Mouse (Mus musculus) CH12.LX (cell line): ENCODE data around the gene Kcnj9. TPM values are rescaled to one million over a fixed set of nuclear protein-coding genes. Genes with fewer than 3 reads are reported as not detected.
A peak's percentile ranks its signal among the peaks of the same experiment; 100 is the strongest.

Experiments
- DNase-seq: peaks from one replicate; pipeline ENCODE4 v3.0.0-alpha.2; 2013; ENCODE audit errors: extremely low read depth
- H3K27ac ChIP-seq: 2 replicates; pipeline ENCODE4 v1.5.1; 2012; ENCODE audit warnings: low read depth, mild to moderate bottlenecking, control low read depth, moderate library complexity; ENCODE audit not compliant: insufficient read depth
- H3K27me3 ChIP-seq: replicated peaks from 2 replicates; pipeline ENCODE3; 2012; ENCODE audit warnings: inconsistent platforms
- H3K36me3 ChIP-seq, 2 experiments: replicated peaks in 1 of 2; 2 replicates each; pipeline versions ENCODE3 to v1.6.1; 2012; ENCODE audit warnings: inconsistent platforms in 1 of 2, low read length in 1 of 2, mild to moderate bottlenecking in 1 of 2, mixed read lengths in 1 of 2, moderate library complexity in 1 of 2; ENCODE audit not compliant: control insufficient read depth in 1 of 2, insufficient read depth in 1 of 2
- H3K4me1 ChIP-seq, 2 experiments: 2 replicates each; pipeline ENCODE4 v1.6.1; 2012; ENCODE audit warnings: inconsistent platforms in 1 of 2, moderate library complexity in 1 of 2; ENCODE audit not compliant: insufficient read depth in 2 of 2, control insufficient read depth in 1 of 2
- H3K4me2 ChIP-seq: 2 replicates; pipeline ENCODE4 v1.6.1; 2012; ENCODE audit warnings: low read depth, mild to moderate bottlenecking, control low read depth; ENCODE audit not compliant: poor library complexity, insufficient read depth, severe bottlenecking
- H3K4me3 ChIP-seq, 3 experiments: fragments of 150-350 bp in 1 of 3; sonication (generic) in 1 of 3; replicated peaks in 1 of 3; 2 replicates each; pipeline versions ENCODE3 to v1.5.1; 2011 to 2012; ENCODE audit warnings: low read depth in 2 of 3, low read length in 2 of 3, mild to moderate bottlenecking in 2 of 3, moderate library complexity in 2 of 3, control low read depth in 1 of 3, improper control_type of control experiment in 1 of 3, inconsistent platforms in 1 of 3, mixed read lengths in 1 of 3; ENCODE audit not compliant: poor library complexity in 1 of 3
- H3K79me2 ChIP-seq: replicated peaks from 2 replicates; pipeline ENCODE4 v1.6.1; 2012; ENCODE audit warnings: mild to moderate bottlenecking, moderate library complexity; ENCODE audit not compliant: control insufficient read depth, poor library complexity, insufficient read depth, severe bottlenecking; ENCODE audit errors: extremely low read depth
- H3K9ac ChIP-seq: 2 replicates; pipeline ENCODE4 v1.6.1; 2012; ENCODE audit warnings: low read depth, mild to moderate bottlenecking, control low read depth, moderate library complexity; ENCODE audit not compliant: insufficient read depth
- H3K9me3 ChIP-seq: replicated peaks from 2 replicates; pipeline ENCODE3; 2012; ENCODE audit warnings: low read length, inconsistent platforms, mixed read lengths
- CHD2 ChIP-seq: IDR thresholded peaks from 2 replicates; pipeline ENCODE4 v1.6.1; 2011; ENCODE audit warnings: low read length, improper control_type of control experiment
- CTCF ChIP-seq, 2 experiments: IDR thresholded peaks in 1 of 2; conservative IDR thresholded peaks in 1 of 2; 2 replicates each; pipeline ENCODE4 v1.5.1; 2011 to 2012; ENCODE audit warnings: low read depth in 2 of 2, low read length in 2 of 2, improper control_type of control experiment in 1 of 2, inconsistent platforms in 1 of 2, mild to moderate bottlenecking in 1 of 2, moderate library complexity in 1 of 2
- E2F4 ChIP-seq: IDR thresholded peaks from 2 replicates; pipeline ENCODE4 v1.6.1; 2011; ENCODE audit warnings: low read depth, low read length, improper control_type of control experiment; ENCODE audit not compliant: insufficient replicate concordance
- EP300 ChIP-seq: IDR thresholded peaks from 2 replicates; pipeline ENCODE4 v1.6.1; 2011; ENCODE audit warnings: low read length, improper control_type of control experiment
- ETS1 ChIP-seq: conservative IDR thresholded peaks from 2 replicates; pipeline ENCODE4 v1.6.1; 2012; ENCODE audit warnings: low read depth, mild to moderate bottlenecking, inconsistent platforms, low read length, improper control_type of control experiment, moderate library complexity
- GABPA ChIP-seq: IDR thresholded peaks from 2 replicates; pipeline ENCODE4 v1.6.1; 2012; ENCODE audit warnings: low read depth, low read length, improper control_type of control experiment, inconsistent platforms; ENCODE audit not compliant: insufficient replicate concordance
- HCFC1 ChIP-seq: IDR thresholded peaks from 2 replicates; pipeline ENCODE4 v1.6.1; 2012; ENCODE audit warnings: low read depth, mild to moderate bottlenecking, inconsistent platforms, low read length, improper control_type of control experiment
- JUN ChIP-seq: IDR thresholded peaks from 2 replicates; pipeline ENCODE4 v1.6.1; 2011; ENCODE audit warnings: low read depth, mild to moderate bottlenecking, low read length, improper control_type of control experiment, moderate library complexity; ENCODE audit not compliant: insufficient read depth
- JUND ChIP-seq: conservative IDR thresholded peaks from 2 replicates; pipeline ENCODE4 v1.6.1; 2011; ENCODE audit warnings: low read depth, low read length, improper control_type of control experiment
- MAFK ChIP-seq: IDR thresholded peaks from 2 replicates; pipeline ENCODE4 v1.6.1; 2011; ENCODE audit warnings: low read length, improper control_type of control experiment; ENCODE audit not compliant: insufficient replicate concordance
- MAX ChIP-seq: IDR thresholded peaks from 2 replicates; pipeline ENCODE4 v1.6.1; 2011; ENCODE audit warnings: low read length, improper control_type of control experiment
- MAZ ChIP-seq: IDR thresholded peaks from 2 replicates; pipeline ENCODE4 v1.6.1; 2012; ENCODE audit warnings: low read depth, mild to moderate bottlenecking, inconsistent platforms, low read length, improper control_type of control experiment, moderate library complexity
- MEF2A ChIP-seq: IDR thresholded peaks from 2 replicates; pipeline ENCODE4 v1.6.1; 2014; ENCODE audit warnings: low read depth, mild to moderate bottlenecking, inconsistent platforms, low read length, improper control_type of control experiment, borderline replicate concordance
- MXI1 ChIP-seq: IDR thresholded peaks from 2 replicates; pipeline ENCODE4 v1.6.1; 2011; ENCODE audit warnings: mild to moderate bottlenecking, low read depth, low read length, improper control_type of control experiment
- NELFE ChIP-seq: IDR thresholded peaks from 2 replicates; pipeline ENCODE4 v1.6.1; 2011; ENCODE audit warnings: low read depth, low read length, improper control_type of control experiment
- POLR2AphosphoS2 ChIP-seq: IDR thresholded peaks from 2 replicates; pipeline ENCODE4 v1.6.1; 2011; ENCODE audit warnings: low read depth, low read length, improper control_type of control experiment
- SIN3A ChIP-seq: IDR thresholded peaks from 2 replicates; pipeline ENCODE4 v1.6.1; 2012; ENCODE audit warnings: low read length, improper control_type of control experiment, inconsistent platforms
- TCF12 ChIP-seq: IDR thresholded peaks from 2 replicates; pipeline ENCODE4 v1.6.1; 2014; ENCODE audit warnings: low read depth, mild to moderate bottlenecking, inconsistent platforms, low read length, improper control_type of control experiment
- USF1 ChIP-seq: IDR thresholded peaks from 2 replicates; pipeline ENCODE4 v1.6.1; 2014; ENCODE audit warnings: low read depth, mild to moderate bottlenecking, inconsistent platforms, low read length, improper control_type of control experiment
- USF2 ChIP-seq: conservative IDR thresholded peaks from 2 replicates; pipeline ENCODE4 v1.6.1; 2011; ENCODE audit warnings: low read depth, low read length, improper control_type of control experiment
- ZNF384 ChIP-seq: IDR thresholded peaks from 2 replicates; pipeline ENCODE4 v1.6.1; 2012; ENCODE audit warnings: low read depth, low read length, improper control_type of control experiment, inconsistent platforms
- dilution Hi-C: fragments of 300-500 bp; cut with MboI; formaldehyde crosslinking; loops from 2 replicates; pipeline ENCODE4 v1.14.3; 2020; ENCODE audit warnings: low sequenced_read_pairs; ENCODE audit not compliant: extremely low pct_unique_long_range_greater_than_20kb, extremely low pct_ligation_motif_present
- in situ Hi-C: fragments of 300-500 bp; cut with MboI; formaldehyde crosslinking; loops from 3 replicates; pipeline ENCODE4 v1.14.3; 2019; ENCODE audit warnings: low sequenced_read_pairs, low pct_ligation_motif_present, low pct_unique_long_range_greater_than_20kb, mixed read lengths
- polyA plus RNA-seq: library from polyadenylated mRNA; unstranded; fragments of >175 nt; gene quantifications from 2 replicates; pipeline ENCODE4 v1.2.1, GENCODE M21; 2012; ENCODE audit warnings: low read depth; ENCODE audit not compliant: insufficient read length
- total RNA-seq, 2 experiments: library from RNA; depleted of rRNA; stranded (reverse); fragments of 300-350 nt in 1 of 2; fragments of >200 nt in 1 of 2; gene quantifications; 2 replicates each; pipeline ENCODE4 v1.2.3; 2012 to 2014

Kcnj9 gene
- total and polyA plus RNA-seq, 3 experiments = 0.04 to 0.10 TPM; not detected in 1

DNA sequence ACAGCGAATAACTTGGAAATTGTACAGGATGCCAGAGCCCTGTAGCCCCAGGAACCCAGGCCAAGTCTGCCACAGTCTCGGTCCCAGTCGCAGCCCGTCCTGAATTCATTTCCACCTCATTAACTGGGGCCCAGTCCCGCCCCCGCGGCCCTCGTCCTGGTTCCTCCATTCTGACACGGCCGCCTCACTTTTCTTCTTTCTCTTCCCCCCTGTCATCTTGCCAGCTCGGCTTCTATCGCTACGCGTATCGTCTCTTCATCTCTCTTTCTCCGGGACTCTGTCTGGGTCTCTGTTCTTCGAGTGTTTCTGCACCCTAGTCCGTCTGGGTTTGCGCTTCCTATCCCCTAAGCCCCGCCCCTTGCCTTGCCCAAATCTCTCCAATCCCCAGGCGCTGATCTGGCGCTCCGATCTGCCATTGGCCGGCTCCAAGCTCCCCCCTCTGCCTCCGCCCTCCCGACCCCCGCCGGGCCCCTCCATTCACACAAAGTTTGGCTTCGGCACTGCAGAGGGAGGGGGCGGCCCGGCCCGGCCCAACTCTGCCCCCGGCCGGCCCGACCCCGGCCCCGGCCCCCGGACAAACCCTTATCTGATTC lies 11.7 kb upstream of the Kcnj9 start, which contains the start of gene Kcnj10:
Gene Kcnj10, plus strand, starts transcription at position 482 of the 593 bp plus-strand sequence.
- peaks cover 84% of the 10 kb centered on the region for H3K27me3 ChIP-seq
- TF ChIP-seq SIN3A = no peak
- no peak for TF ChIP-seq ETS1
- no peak for TF ChIP-seq NELFE
- TF ChIP-seq MEF2A = no peak
- no peak for TF ChIP-seq MXI1
- no peak for TF ChIP-seq HCFC1
- TF ChIP-seq MAFK = no peak
- TF ChIP-seq, all 38 proteins: peak for 0
- peaks cover 3% of the 10 kb centered on the region for H3K9me3 ChIP-seq
- H3K9ac ChIP-seq = no peak within 1 kb of the TSS
- in situ Hi-C loops (no loop called here), dilution Hi-C loops (no loop called here)
- no peak within 1 kb of the TSS for H3K4me3 ChIP-seq
- H3K36me3 ChIP-seq = no peaks in the 10 kb centered on the region
- H3K27ac ChIP-seq = no peak within 1 kb of the TSS
- peak within 1 kb of the TSS; percentile 24 for H3K4me2 ChIP-seq
- H3K79me2 ChIP-seq = no peaks in the 10 kb centered on the region
- DNase-seq = no peak
- H3K4me1 ChIP-seq = peaks cover 1 to 5% of the 10 kb centered on the region in 2 experiments; a peak in 3 of 4 replicates

DNA sequence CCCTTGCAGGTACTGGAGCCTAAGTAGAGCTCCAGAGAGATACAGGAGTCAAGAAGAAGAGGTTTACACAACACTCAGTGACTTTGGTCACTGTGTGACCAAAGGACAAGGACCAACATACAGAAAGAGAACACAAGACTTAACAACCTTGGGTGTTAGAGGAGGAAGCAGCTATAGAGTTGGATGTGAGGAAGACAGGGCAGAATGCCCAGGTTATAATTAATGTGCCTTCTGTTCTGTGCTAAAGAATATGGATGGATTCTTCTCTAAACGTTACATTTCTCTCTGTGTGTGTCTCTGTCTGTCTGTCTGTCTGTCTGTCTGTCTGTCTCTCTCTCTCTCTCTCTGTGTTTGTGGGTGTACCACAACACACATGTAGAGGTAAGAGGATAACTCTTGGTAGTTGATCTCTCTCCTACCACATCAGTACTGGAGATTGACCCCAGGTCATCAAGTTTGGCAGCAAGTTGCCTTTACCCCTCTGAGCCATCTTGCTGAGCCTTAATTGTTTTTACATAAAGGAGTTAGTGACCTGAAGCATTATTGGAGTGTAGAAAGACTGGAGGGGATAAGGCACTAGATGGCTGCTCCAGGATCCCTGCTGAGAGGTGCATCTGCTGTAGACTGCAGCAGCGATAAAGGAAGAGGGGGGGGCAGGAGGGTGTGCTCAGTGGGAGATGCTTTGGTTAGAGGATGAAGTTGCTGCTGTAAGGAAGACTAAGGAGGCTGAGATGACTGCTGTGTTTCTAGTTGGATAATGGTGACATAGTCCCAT lies 8.5 kb upstream of the Kcnj9 start:
- no peak for DNase-seq
- Histone ChIP-seq H3K4me2 (no peak overlapping the region), H3K4me1 (peaks cover 0 to 10% of the 10 kb centered on the region in 2 experiments; a peak in 2 of 4 replicates), H3K27me3 (peaks cover 61% of the 10 kb centered on the region), H3K79me2 (no peaks in the 10 kb centered on the region), H3K9ac (no peak overlapping the region), H3K9me3 (peaks cover 3% of the 10 kb centered on the region), H3K36me3 (no peaks in the 10 kb centered on the region), H3K27ac (no peak overlapping the region), H3K4me3 (no peak overlapping the region)
- in situ Hi-C loops = no loop called here
- TF ChIP-seq USF2 (no peak), E2F4 (no peak), ZNF384 (no peak), CTCF (conservative IDR thresholded peaks at IDR 0.05 in 1 of 2, IDR thresholded peaks at IDR 0.05 in 1 of 2; ENCODE audit: low read depth in 2 of 2, low read length in 2 of 2) (no peak), MAZ (no peak), MXI1 (no peak), JUND (no peak), POLR2AphosphoS2 (no peak), JUN (no peak), MAX (no peak), ETS1 (no peak), TCF12 (no peak), GABPA (no peak), USF1 (no peak), HCFC1 (no peak), CHD2 (no peak), EP300 (no peak)
- dilution Hi-C loops = no loop called here
